Mouse (Mus musculus) retina, adult 2 months (tissue): ENCODE data around the gene Dirc2.

ENCODE experiments used
- DNase-seq: peaks from one replicate; pipeline ENCODE4 v3.0.0-alpha.2; 2012; ENCODE audit warnings: low read depth, low spot score

Gene Dirc2

GRCm38 (mm10) chr16:35685027-35685426 is 84.1 kb downstream of the Dirc2 start:
- DNase-seq, result no peak

GRCm38 (mm10) chr16:35681327-35682108 is 87.6 kb downstream of the Dirc2 start:
- no peak for DNase-seq

GRCm38 (mm10) chr16:35678476-35678875 is 90.7 kb downstream of the Dirc2 start:
- no peak for DNase-seq

GRCm38 (mm10) chr16:35677511-35678113 is 91.5 kb downstream of the Dirc2 start:
- no peak for DNase-seq

- DNase-seq, result no peak
Observed at GRCm38 (mm10) chr16:35664847-35665246, 104.3 kb downstream of the Dirc2 start.

- DNase-seq, result no peak
Observed at GRCm38 (mm10) chr16:35663831-35664414, 105.2 kb downstream of the Dirc2 start.

GRCm38 (mm10) chr16:35660222-35660621 is 108.9 kb downstream of the Dirc2 start:
- no peak for DNase-seq

GRCm38 (mm10) chr16:35653951-35654350 is 115.2 kb downstream of the Dirc2 start:
- no peak for DNase-seq

GRCm38 (mm10) chr16:35652706-35653105 is 116.5 kb downstream of the Dirc2 start:
- DNase-seq, result no peak

GRCm38 (mm10) chr16:35652206-35652605 is 117.0 kb downstream of the Dirc2 start:
- DNase-seq, result no peak

GRCm38 (mm10) chr16:35648862-35649261 is 120.3 kb downstream of the Dirc2 start:
- DNase-seq, result no peak
